Mouse (Mus musculus) C2C12 (cell line): Measurements from ENCODE around the gene Tax1bp1. TPM values are rescaled to one million over a fixed set of nuclear protein-coding genes. Genes with fewer than 3 reads are reported as not detected.

Experiments used
- H3K27me3 ChIP-seq: one replicate; pipeline ENCODE4 v1.6.1; 2011; ENCODE audit not compliant: control insufficient read depth, insufficient read depth, insufficient read length
- H3K36me3 ChIP-seq: one replicate; pipeline ENCODE4 v1.6.1; 2011; ENCODE audit not compliant: control insufficient read depth, insufficient read depth
- H3K4me3 ChIP-seq: one replicate; pipeline ENCODE4 v1.5.1; 2011; ENCODE audit warnings: mild to moderate bottlenecking, control low read depth; ENCODE audit not compliant: poor library complexity, insufficient read depth, severe bottlenecking
- H3K79me2 ChIP-seq: one replicate; pipeline ENCODE4 v1.6.1; 2011; ENCODE audit not compliant: control insufficient read depth, insufficient read depth
- H3K79me3 ChIP-seq: one replicate; pipeline ENCODE4 v1.6.1; 2011; ENCODE audit warnings: low read depth, control low read depth
- H3ac ChIP-seq: one replicate; pipeline ENCODE3; 2011; ENCODE audit warnings: low read depth; ENCODE audit not compliant: control insufficient read depth, insufficient read length
- CEBPB ChIP-seq: IDR thresholded peaks from one replicate; pipeline ENCODE4 v1.6.1; 2011; ENCODE audit warnings: low read depth, mild to moderate bottlenecking, control low read depth, moderate library complexity
- CTCF ChIP-seq: IDR thresholded peaks from one replicate; pipeline ENCODE4 v1.5.1; 2011; ENCODE audit not compliant: control insufficient read depth, insufficient read depth, insufficient read length
- FOSL1 ChIP-seq: IDR thresholded peaks from one replicate; pipeline ENCODE4 v1.8.0; 2011; ENCODE audit warnings: mild to moderate bottlenecking, low read length; ENCODE audit not compliant: poor library complexity, insufficient read depth, severe bottlenecking
- MAX ChIP-seq: IDR thresholded peaks from one replicate; pipeline ENCODE4 v1.6.1; 2011; ENCODE audit warnings: mild to moderate bottlenecking, control low read depth
- MYOD1 ChIP-seq: IDR thresholded peaks from one replicate; pipeline ENCODE4 v1.6.1; 2011; ENCODE audit warnings: low read depth; ENCODE audit not compliant: control insufficient read depth, insufficient read length
- MYOG ChIP-seq: IDR thresholded peaks from one replicate; pipeline ENCODE4 v1.6.1; 2011; ENCODE audit not compliant: control insufficient read depth, insufficient read length; ENCODE audit errors: extremely low read depth
- USF1 ChIP-seq: IDR thresholded peaks from one replicate; pipeline ENCODE4 v1.6.1; 2011; ENCODE audit warnings: low read depth, mild to moderate bottlenecking, control low read depth, moderate library complexity
- polyA plus RNA-seq: library from polyadenylated mRNA; unstranded; fragments of >200 nt; fragmentation: generic; extraction: Trizol; gene quantifications from one replicate; pipeline ENCODE4 v1.2.1, GENCODE M21; 2012; ENCODE audit warnings: missing spikeins

Tax1bp1 gene
- polyA plus RNA-seq, 1 experiment = 20.5 TPM

DNA sequence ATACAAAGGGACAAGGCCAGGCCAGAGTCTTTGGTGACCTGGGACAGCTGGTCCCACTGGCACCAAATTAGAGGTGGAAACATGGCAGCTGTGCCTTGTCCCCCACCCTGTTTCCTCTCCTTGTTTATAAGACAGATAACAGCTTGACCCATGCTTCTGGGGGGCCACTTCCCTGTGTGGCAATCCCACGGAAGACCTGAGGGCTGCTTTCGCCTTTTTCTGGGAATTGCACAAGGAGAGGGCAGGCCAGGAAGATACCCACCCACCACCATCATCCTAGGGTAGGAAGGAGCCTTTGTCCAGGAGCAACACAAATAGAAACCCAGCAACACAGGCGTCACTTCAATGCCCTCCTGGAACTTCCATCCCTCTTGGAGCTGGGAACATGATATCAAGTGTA lies 78.9 kb downstream of the Tax1bp1 start:
- TF ChIP-seq FOSL1 = no peak
- TF ChIP-seq MYOD1 = no peak
- no peak for TF ChIP-seq MAX
- TF ChIP-seq CEBPB = no peak
- TF ChIP-seq USF1 = no peak
- no peak for TF ChIP-seq MYOG
- TF ChIP-seq CTCF = no peak
- H3ac ChIP-seq = no peak overlapping the region
- no peaks in the 10 kb centered on the region for H3K36me3 ChIP-seq
- peaks cover 3% of the 10 kb centered on the region for H3K27me3 ChIP-seq
- H3K79me3 ChIP-seq = no peaks in the 10 kb centered on the region
- no peaks in the 10 kb centered on the region for H3K79me2 ChIP-seq
- no peak overlapping the region for H3K4me3 ChIP-seq

DNA sequence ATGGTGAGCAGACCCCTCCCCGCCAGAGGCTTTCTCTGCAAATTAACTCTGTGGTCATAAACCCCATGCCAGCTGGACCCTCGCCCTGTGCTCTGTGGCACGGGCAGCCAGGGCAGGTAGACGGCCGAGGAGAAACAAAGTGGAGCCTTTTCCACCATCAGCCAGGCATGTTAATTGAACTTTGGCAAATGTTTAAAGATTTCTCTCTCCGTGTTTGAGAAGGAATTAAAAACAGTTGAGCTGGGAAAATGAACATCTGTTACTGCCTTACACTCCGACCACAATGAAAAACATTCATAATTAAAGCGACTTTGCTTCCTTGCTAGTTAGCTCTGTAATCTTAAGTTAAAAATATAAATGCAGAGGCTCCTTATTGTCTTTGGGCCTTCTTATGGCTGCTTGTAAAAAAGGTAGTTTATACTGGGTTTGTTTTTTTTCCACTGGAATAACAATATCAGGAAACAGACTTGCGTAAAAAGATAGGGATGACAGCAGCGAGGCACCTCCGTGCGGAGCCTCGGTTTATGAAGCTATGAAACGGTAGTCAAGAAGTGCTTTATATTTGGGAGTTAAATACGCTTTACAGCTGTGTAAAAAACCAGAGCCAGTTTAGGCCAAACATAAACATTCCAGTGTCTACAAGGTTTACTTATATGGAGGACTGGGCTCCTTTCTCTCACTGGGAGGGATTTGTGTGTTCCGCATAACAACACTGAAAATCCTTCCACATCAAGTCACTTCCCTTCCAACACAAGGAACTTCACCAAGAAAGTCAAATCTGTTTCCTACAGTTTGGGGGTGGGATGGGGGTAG lies 81.7 kb downstream of the Tax1bp1 start:
- Histone ChIP-seq H3K79me3 (no peaks in the 10 kb centered on the region), H3K79me2 (no peaks in the 10 kb centered on the region), H3ac (no peak overlapping the region), H3K4me3 (no peak overlapping the region), H3K27me3 (peaks cover 3% of the 10 kb centered on the region), H3K36me3 (no peaks in the 10 kb centered on the region)
- no peak for TF ChIP-seq CEBPB
- TF ChIP-seq MAX = no peak
- TF ChIP-seq MYOG = no peak
- TF ChIP-seq MYOD1 = no peak
- TF ChIP-seq CTCF = no peak
- no peak for TF ChIP-seq FOSL1
- TF ChIP-seq USF1 = no peak

DNA sequence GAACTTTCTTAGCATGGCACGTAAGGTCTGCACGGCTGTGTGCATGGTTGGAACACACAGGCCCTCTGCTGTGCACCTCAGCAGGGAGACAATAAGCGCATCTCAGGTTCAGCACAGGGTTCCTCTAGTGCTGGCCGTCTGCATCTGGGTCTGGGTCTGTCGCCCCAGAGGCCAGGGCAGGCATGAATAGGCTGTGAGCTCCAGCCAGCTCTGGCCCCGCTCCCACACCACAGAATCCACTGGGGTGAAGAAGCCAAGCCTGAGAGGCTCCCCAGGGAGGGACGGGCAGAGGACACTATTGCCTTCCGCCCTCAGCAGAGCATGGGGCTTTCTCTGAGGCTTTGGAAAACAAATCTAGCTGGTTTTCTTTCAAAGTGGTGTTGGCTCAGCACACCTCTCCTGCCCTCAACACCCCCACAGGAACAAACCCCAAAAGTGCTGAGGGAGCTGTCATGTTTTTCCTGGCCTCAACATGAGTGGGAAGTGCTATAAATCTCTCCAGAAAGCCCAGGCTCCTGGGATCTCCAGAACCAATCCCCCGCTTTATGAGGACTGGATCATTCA lies 82.6 kb downstream of the Tax1bp1 start:
- H3K27me3 ChIP-seq = peaks cover 3% of the 10 kb centered on the region
- H3ac ChIP-seq = no peak overlapping the region
- no peak overlapping the region for H3K4me3 ChIP-seq
- H3K79me3 ChIP-seq = no peaks in the 10 kb centered on the region
- H3K36me3 ChIP-seq = no peaks in the 10 kb centered on the region
- no peaks in the 10 kb centered on the region for H3K79me2 ChIP-seq
- TF ChIP-seq CEBPB (no peak), FOSL1 (no peak)

DNA sequence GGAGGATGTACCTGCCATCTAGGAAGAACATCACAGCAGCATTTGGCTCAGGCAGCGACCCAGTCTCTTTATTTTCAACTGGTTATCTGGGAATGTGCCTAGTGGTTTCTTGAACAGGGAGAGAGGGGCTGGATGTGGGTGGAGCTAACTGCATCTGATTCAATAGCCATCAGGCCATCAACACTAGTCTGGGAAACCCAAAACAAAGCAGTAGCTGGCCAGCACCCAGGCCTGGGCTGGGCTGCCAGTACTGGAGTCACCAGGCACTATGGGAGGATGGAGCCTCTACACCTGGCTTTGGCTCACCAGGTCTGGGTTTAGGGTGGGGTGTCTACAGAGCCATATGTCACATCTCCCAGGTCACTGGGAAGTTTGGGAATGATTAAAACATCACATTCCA lies 83.2 kb downstream of the Tax1bp1 start:
- TF ChIP-seq MYOD1 (no peak), CEBPB (no peak), FOSL1 (no peak), CTCF (no peak), USF1 (no peak), MYOG (no peak), MAX (no peak)
- Histone ChIP-seq H3K36me3 (no peaks in the 10 kb centered on the region), H3ac (no peak overlapping the region), H3K4me3 (no peak overlapping the region), H3K79me2 (no peaks in the 10 kb centered on the region), H3K27me3 (peaks cover 3% of the 10 kb centered on the region), H3K79me3 (no peaks in the 10 kb centered on the region)

DNA sequence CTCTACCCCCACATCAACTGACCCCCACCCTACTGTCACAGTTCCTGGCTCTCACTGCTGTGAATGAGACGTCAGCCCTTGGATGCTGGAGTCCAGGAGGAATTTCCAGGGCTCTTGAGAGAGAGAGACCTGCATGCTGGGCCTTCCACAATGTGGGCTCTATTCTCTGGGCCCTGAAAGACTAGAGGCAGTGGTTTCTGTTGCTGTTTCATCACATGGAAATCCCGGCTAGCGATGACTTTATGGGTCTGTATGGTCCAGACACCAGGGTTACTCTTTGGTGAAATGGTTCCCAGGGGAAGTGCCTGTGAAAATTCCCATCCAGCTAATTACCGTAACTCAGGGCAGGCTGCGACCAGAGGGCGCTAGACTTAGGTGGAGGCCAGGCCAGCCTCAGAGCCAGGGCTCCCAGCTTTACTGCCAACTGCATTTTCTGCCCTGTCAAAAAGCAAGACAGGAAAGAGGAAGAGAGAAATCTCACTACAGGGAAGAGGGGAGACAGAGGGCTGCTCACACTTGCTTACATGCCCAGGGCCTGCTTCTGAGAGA lies 83.8 kb downstream of the Tax1bp1 start:
- Histone ChIP-seq H3K36me3 (no peaks in the 10 kb centered on the region), H3K27me3 (peaks cover 3% of the 10 kb centered on the region), H3K79me3 (no peaks in the 10 kb centered on the region), H3K79me2 (no peaks in the 10 kb centered on the region), H3ac (no peak overlapping the region), H3K4me3 (no peak overlapping the region)
- no peak for TF ChIP-seq MYOD1
- TF ChIP-seq MAX = no peak
- no peak for TF ChIP-seq FOSL1
- no peak for TF ChIP-seq MYOG
- no peak for TF ChIP-seq CTCF
- TF ChIP-seq CEBPB = no peak
- no peak for TF ChIP-seq USF1
